Mouse (Mus musculus): ENCODE measurements around the gene Reg3b.
"Not testable (repeated sequence)": the region's sequence is repeated elsewhere in the genome, so short reads cannot be mapped to it uniquely, and the experiment has no call there.

The Reg3b gene

GRCm38 (mm10) chr6:78370357-78370756, at the start of gene Reg3b:
Reg3b (plus strand) TSS chr6:78370657.
- no peak for DNase-seq (ENCODE audit: low spot score in 2 of 2)

GRCm38 (mm10) chr6:78327798-78328197, 42.7 kb upstream of the Reg3b start:
- no peak for DNase-seq (ENCODE audit: low spot score in 2 of 2)

GRCm38 (mm10) chr6:78329166-78329565, 41.3 kb upstream of the Reg3b start:
- no peak for DNase-seq (ENCODE audit: low spot score in 2 of 2)

- DNase-seq (ENCODE audit: low spot score in 2 of 2) = no peak
Measured at GRCm38 (mm10) chr6:78331919-78332569, 38.4 kb upstream of the Reg3b start.

GRCm38 (mm10) chr6:78340296-78340695, 30.2 kb upstream of the Reg3b start:
- no peak for DNase-seq (ENCODE audit: low spot score in 2 of 2)

GRCm38 (mm10) chr6:78341689-78342088, 28.8 kb upstream of the Reg3b start:
- DNase-seq (ENCODE audit: low spot score in 2 of 2) = no peak

GRCm38 (mm10) chr6:78361971-78362563, 8.4 kb upstream of the Reg3b start:
- no peak for DNase-seq (ENCODE audit: low spot score in 2 of 2)

- no peak for DNase-seq (ENCODE audit: low spot score in 2 of 2)
Measured at GRCm38 (mm10) chr6:78378765-78379164, 8.3 kb downstream of the Reg3b start, which contains the start of gene Reg3d. Reg3d (minus strand) TSS chr6:78378865.

- DNase-seq (ENCODE audit: low spot score in 2 of 2) = no peak
Measured at GRCm38 (mm10) chr6:78380409-78380808, 10.0 kb downstream of the Reg3b start, which contains the start of gene Reg3a. Reg3a (plus strand) TSS chr6:78380709.

GRCm38 (mm10) chr6:78385609-78386008, 15.2 kb downstream of the Reg3b start:
- no peak for DNase-seq (ENCODE audit: low spot score in 2 of 2)

- not testable (repeated sequence) for DNase-seq (ENCODE audit: low spot score in 2 of 2)
Measured at GRCm38 (mm10) chr6:78395323-78395722, 24.9 kb downstream of the Reg3b start, which contains the start of gene Reg2. Reg2 (plus strand) TSS chr6:78395623.

GRCm38 (mm10) chr6:78422411-78422810, 52.0 kb downstream of the Reg3b start, which contains the start of gene Reg1:
Reg1 (plus strand) TSS chr6:78422711.
- not testable (repeated sequence) for DNase-seq (ENCODE audit: low spot score in 2 of 2)

Measured in spleen, postnatal 36 days (tissue).